Mouse (Mus musculus) liver, embryonic 15.5 days (tissue): ENCODE data around the gene Zfp750. TPM values are rescaled to one million over a fixed set of nuclear protein-coding genes. Genes with fewer than 3 reads are reported as not detected.

Experiments used
- ATAC-seq: fragments of 200-750 bp; cut with Nextera tagmentation; 2 replicates; pipeline ENCODE4 v1.8.0; 2017; ENCODE audit warnings: moderate number of reproducible peaks, mild to moderate bottlenecking, moderate library complexity; ENCODE audit not compliant: insufficient read depth
- H3K27ac ChIP-seq: fragments of 300-500 bp; sonication (generic); replicated peaks from 2 replicates; pipeline ENCODE4 v1.5.1; 2015; ENCODE audit warnings: mild to moderate bottlenecking, inconsistent platforms
- H3K27me3 ChIP-seq: fragments of 300-500 bp; sonication (generic); 2 replicates; pipeline ENCODE4 v1.6.1; 2015; ENCODE audit warnings: mild to moderate bottlenecking, inconsistent platforms
- H3K36me3 ChIP-seq: fragments of 300-500 bp; sonication (generic); replicated peaks from 2 replicates; pipeline ENCODE4 v1.6.1; 2015; ENCODE audit warnings: moderate library complexity, mild to moderate bottlenecking, inconsistent platforms
- H3K4me1 ChIP-seq: fragments of 300-500 bp; sonication (generic); replicated peaks from 2 replicates; pipeline ENCODE4 v1.6.1; 2015; ENCODE audit warnings: inconsistent platforms
- H3K4me2 ChIP-seq: fragments of 300-500 bp; sonication (generic); 2 replicates; pipeline ENCODE4 v1.6.1; 2015; ENCODE audit warnings: moderate library complexity, mild to moderate bottlenecking, inconsistent platforms
- H3K4me3 ChIP-seq: fragments of 300-500 bp; sonication (generic); replicated peaks from 2 replicates; pipeline ENCODE4 v1.5.1; 2015; ENCODE audit warnings: mild to moderate bottlenecking, inconsistent platforms
- H3K9ac ChIP-seq: fragments of 300-500 bp; sonication (generic); 2 replicates; pipeline ENCODE4 v1.6.1; 2015; ENCODE audit warnings: moderate library complexity, mild to moderate bottlenecking, inconsistent platforms
- H3K9me3 ChIP-seq: fragments of 300-500 bp; sonication (generic); replicated peaks from 2 replicates; pipeline ENCODE4 v1.6.1; 2016; ENCODE audit warnings: inconsistent platforms
- WGBS: fragments of 180-500 bp; shearing (Covaris S2); methylation state at CpG from one replicate; pipeline ENCODE4 v1.1.7; 2015; ENCODE audit warnings: mixed read lengths; ENCODE audit not compliant: insufficient replicate concordance; 5-methylcytosine and 5-hydroxymethylcytosine counted together
- polyA plus RNA-seq: library from polyadenylated mRNA; unstranded; fragments of >200 nt; fragmentation: Nextera tagmentation; extraction: Ambion mirVana; gene quantifications from 2 replicates; pipeline ENCODE4 v1.2.1, GENCODE M21; 2015

Gene Zfp750
- polyA plus RNA-seq: 0.82 and 1.1 TPM in 2 replicates

GRCm38 (mm10) chr11:121519131-121519530 is at the start of gene Zfp750:
Zfp750 (minus strand) TSS chr11:121519333.
- Histone ChIP-seq H3K4me1 (peaks cover 36% of the 10 kb centered on the region), H3K27me3 (no peaks in the 10 kb centered on the region), H3K4me2 (peak within 1 kb of the TSS; percentile 11; the same call in 1 of the 2 replicates), H3K27ac (0 out of 2 replicates have a peak within 1 kb of the TSS, but pooled peaks have one; percentile 31), H3K4me3 (no peak within 1 kb of the TSS; the same call in 1 of the 2 replicates), H3K36me3 (0 out of 2 replicates have a peak, but pooled peaks cover 5% of the 10 kb centered on the region), H3K9ac (no peak within 1 kb of the TSS), H3K9me3 (no peaks in the 10 kb centered on the region)
- no peak for ATAC-seq
- 78% methylated on average over 10 of the region's 10 CpGs for WGBS

- WGBS: 85% methylated on average over 4 of the region's 4 CpGs
- peaks cover 10% of the 10 kb centered on the region for H3K4me1 ChIP-seq
- no peak overlapping the region for H3K4me2 ChIP-seq
- peaks cover 22% of the 10 kb centered on the region for H3K36me3 ChIP-seq
- no peak overlapping the region for H3K9ac ChIP-seq
- no peaks in the 10 kb centered on the region for H3K27me3 ChIP-seq
- ATAC-seq: no peak
- H3K9me3 ChIP-seq: no peaks in the 10 kb centered on the region
- no peak overlapping the region for H3K27ac ChIP-seq
- no peak overlapping the region for H3K4me3 ChIP-seq
These were observed 45.1 kb upstream of the Zfp750 start for GRCm38 (mm10) chr11:121564265-121564664.

GRCm38 (mm10) chr11:121563312-121563711 is 44.2 kb upstream of the Zfp750 start:
- Histone ChIP-seq H3K4me2 (no peak overlapping the region), H3K9ac (no peak overlapping the region), H3K4me1 (peaks cover 20% of the 10 kb centered on the region), H3K27me3 (no peaks in the 10 kb centered on the region), H3K9me3 (no peaks in the 10 kb centered on the region), H3K27ac (no peak overlapping the region), H3K36me3 (peaks cover 23% of the 10 kb centered on the region), H3K4me3 (no peak overlapping the region)
- no peak for ATAC-seq
- WGBS: 86% methylated on average over 5 of the region's 5 CpGs

GRCm38 (mm10) chr11:121560294-121560663 is 41.1 kb upstream of the Zfp750 start:
- peak; percentile 21; the same call in 1 of the 2 replicates for ATAC-seq
- 35% methylated on average over 7 of the region's 7 CpGs for WGBS
- Histone ChIP-seq H3K27me3 (no peaks in the 10 kb centered on the region), H3K36me3 (peaks cover 35% of the 10 kb centered on the region), H3K9me3 (no peaks in the 10 kb centered on the region), H3K4me2 (no peak overlapping the region), H3K4me1 (peaks cover 24% of the 10 kb centered on the region), H3K27ac (peak overlapping the region; percentile 51), H3K4me3 (no peak overlapping the region), H3K9ac (no peak overlapping the region)

- Histone ChIP-seq H3K4me3 (no peak overlapping the region), H3K36me3 (peaks cover 30% of the 10 kb centered on the region), H3K9me3 (no peaks in the 10 kb centered on the region), H3K9ac (no peak overlapping the region), H3K27ac (peak overlapping the region; percentile 51), H3K27me3 (no peaks in the 10 kb centered on the region), H3K4me2 (no peak overlapping the region), H3K4me1 (peaks cover 24% of the 10 kb centered on the region)
- peak; percentile 53; the same call in 1 of the 2 replicates for ATAC-seq
- 15% methylated on average over 4 of the region's 4 CpGs for WGBS
These were observed 40.6 kb upstream of the Zfp750 start for GRCm38 (mm10) chr11:121559527-121560293.

GRCm38 (mm10) chr11:121558522-121558921 is 39.4 kb upstream of the Zfp750 start:
- no peak overlapping the region for H3K4me3 ChIP-seq
- no peaks in the 10 kb centered on the region for H3K9me3 ChIP-seq
- H3K27me3 ChIP-seq: no peaks in the 10 kb centered on the region
- WGBS: 65% methylated on average over 3 of the region's 3 CpGs
- H3K9ac ChIP-seq: no peak overlapping the region
- no peak overlapping the region for H3K27ac ChIP-seq
- H3K36me3 ChIP-seq: peaks cover 23% of the 10 kb centered on the region
- H3K4me2 ChIP-seq: no peak overlapping the region
- no peak for ATAC-seq
- H3K4me1 ChIP-seq: peaks cover 24% of the 10 kb centered on the region

GRCm38 (mm10) chr11:121557946-121558345 is 38.8 kb upstream of the Zfp750 start:
- H3K4me1 ChIP-seq: peaks cover 24% of the 10 kb centered on the region
- no peak overlapping the region for H3K4me2 ChIP-seq
- 97% methylated on average over 1 of the region's 1 CpGs for WGBS
- no peak overlapping the region for H3K4me3 ChIP-seq
- no peak overlapping the region for H3K27ac ChIP-seq
- no peaks in the 10 kb centered on the region for H3K9me3 ChIP-seq
- H3K36me3 ChIP-seq: peaks cover 23% of the 10 kb centered on the region
- no peak overlapping the region for H3K9ac ChIP-seq
- no peak for ATAC-seq
- no peaks in the 10 kb centered on the region for H3K27me3 ChIP-seq

DNA sequence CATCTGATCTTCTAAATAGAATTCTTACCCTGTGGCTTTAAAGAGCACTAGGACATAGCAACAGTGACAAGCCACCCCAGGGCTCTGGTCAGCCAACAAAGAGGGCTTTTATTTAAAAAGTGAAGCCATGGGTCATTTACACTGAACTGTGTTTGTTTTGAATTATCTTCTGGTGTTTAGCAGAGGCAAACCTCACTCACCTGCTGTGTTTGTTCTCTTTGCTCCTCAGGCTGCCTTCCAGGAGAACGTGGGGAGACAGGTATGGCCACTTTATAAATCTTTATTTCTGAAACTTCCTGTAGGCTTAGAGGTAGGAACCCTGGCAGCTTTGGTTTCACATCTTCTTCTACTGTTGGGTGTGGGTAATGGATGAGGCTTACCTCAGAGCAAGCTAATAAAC is 37.6 kb upstream of the Zfp750 start:
- H3K4me1 ChIP-seq: peaks cover 28% of the 10 kb centered on the region
- no peak overlapping the region for H3K9ac ChIP-seq
- no peak for ATAC-seq
- H3K27me3 ChIP-seq: no peaks in the 10 kb centered on the region
- H3K4me2 ChIP-seq: no peak overlapping the region
- H3K36me3 ChIP-seq: peaks cover 19% of the 10 kb centered on the region
- no peak overlapping the region for H3K27ac ChIP-seq
- no peak overlapping the region for H3K4me3 ChIP-seq
- no peaks in the 10 kb centered on the region for H3K9me3 ChIP-seq
- WGBS: 70% methylated on average over 1 of the region's 1 CpGs

DNA sequence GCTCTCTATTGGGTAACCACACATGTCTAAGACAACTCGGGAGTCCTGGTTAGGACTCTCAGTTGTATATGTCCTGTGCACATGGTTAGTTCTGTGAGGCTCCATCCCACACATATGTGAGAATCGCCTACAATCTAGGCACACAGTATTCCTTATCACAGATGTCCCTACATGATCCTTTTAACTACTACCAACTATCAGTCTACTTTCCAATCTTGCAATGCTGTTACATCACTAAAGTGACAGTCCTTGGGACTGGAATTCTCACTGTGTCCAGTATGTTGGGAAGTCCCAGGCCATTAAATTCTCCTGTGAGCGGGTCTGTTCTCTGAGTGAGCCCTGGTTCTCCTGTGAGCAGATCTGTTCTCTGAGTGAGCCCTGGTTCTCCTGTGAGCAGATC is 34.3 kb upstream of the Zfp750 start:
- peaks cover 25% of the 10 kb centered on the region for H3K36me3 ChIP-seq
- no peak overlapping the region for H3K4me2 ChIP-seq
- peaks cover 35% of the 10 kb centered on the region for H3K4me1 ChIP-seq
- H3K27me3 ChIP-seq: no peaks in the 10 kb centered on the region
- no peak overlapping the region for H3K27ac ChIP-seq
- H3K9me3 ChIP-seq: no peaks in the 10 kb centered on the region
- 68% methylated on average over 3 of the region's 3 CpGs for WGBS
- no peak overlapping the region for H3K4me3 ChIP-seq
- no peak overlapping the region for H3K9ac ChIP-seq
- no peak for ATAC-seq

DNA sequence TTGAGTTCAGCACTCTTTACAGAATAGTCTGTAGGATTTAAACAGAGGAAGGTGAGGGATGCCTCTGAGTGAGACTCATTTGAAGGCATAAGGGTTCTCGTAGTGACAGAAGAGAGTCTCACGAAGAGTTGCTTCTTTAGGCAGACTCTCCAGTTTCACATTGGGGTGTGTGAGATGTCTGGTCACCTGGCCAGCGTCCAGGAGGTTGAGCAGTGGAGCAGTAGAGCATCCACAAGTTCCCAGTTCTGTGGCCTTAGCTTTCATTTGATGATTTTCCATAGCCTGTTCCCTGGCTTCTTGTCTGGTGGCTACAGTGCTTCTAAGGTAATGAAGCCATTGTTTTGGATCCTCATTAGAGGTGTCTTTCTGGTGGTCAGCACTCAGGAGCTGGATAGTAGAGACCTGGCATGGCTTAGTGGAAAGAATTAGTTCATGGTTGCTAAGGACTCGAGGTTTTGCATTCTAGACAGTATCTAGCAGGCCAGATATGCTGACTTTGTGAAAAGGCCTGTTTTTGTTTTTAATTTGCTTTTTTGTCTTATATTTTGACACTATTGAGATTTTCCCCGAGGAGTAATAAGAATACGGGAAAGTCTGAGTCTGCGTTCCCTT is 33.8 kb upstream of the Zfp750 start:
- H3K9ac ChIP-seq: no peak overlapping the region
- H3K27me3 ChIP-seq: no peaks in the 10 kb centered on the region
- ATAC-seq: no peak
- H3K36me3 ChIP-seq: peaks cover 21% of the 10 kb centered on the region
- no peak overlapping the region for H3K4me3 ChIP-seq
- WGBS: 78% methylated on average over 7 of the region's 7 CpGs
- peaks cover 34% of the 10 kb centered on the region for H3K4me1 ChIP-seq
- H3K9me3 ChIP-seq: no peaks in the 10 kb centered on the region
- H3K4me2 ChIP-seq: no peak overlapping the region
- no peak overlapping the region; the same call in 1 of the 2 replicates for H3K27ac ChIP-seq

DNA sequence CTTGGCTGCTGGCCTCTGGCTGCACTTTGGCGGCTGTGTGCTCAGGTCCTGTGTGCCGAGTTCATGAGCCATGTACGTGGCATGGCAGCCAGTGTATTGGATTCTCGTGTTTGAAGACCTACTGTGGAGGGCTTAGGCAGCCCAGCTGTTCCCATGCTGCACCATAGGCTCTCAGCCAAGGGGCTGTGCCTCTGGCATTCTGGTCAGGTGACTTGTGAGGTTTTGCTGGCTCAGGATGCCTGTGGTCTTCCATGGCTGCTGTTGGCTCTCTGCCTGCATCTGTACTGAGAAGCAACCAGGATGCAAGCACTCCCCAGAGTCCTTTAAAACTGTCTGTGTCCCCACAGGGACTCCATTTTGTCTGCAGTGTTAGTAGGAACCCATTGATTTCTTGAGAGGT is 33.0 kb upstream of the Zfp750 start:
- no peak overlapping the region for H3K4me3 ChIP-seq
- H3K9me3 ChIP-seq: no peaks in the 10 kb centered on the region
- H3K27ac ChIP-seq: 0 out of 2 replicates have a peak overlapping the region, but pooled peaks have one; percentile 9
- no peak for ATAC-seq
- H3K4me1 ChIP-seq: peaks cover 41% of the 10 kb centered on the region
- no peak overlapping the region for H3K4me2 ChIP-seq
- peaks cover 13% of the 10 kb centered on the region for H3K36me3 ChIP-seq
- 73% methylated on average over 4 of the region's 4 CpGs for WGBS
- no peaks in the 10 kb centered on the region for H3K27me3 ChIP-seq
- H3K9ac ChIP-seq: no peak overlapping the region
